19 mouse cellular contexts compared by ENCODE assay signal in the genomic region with DNA sequence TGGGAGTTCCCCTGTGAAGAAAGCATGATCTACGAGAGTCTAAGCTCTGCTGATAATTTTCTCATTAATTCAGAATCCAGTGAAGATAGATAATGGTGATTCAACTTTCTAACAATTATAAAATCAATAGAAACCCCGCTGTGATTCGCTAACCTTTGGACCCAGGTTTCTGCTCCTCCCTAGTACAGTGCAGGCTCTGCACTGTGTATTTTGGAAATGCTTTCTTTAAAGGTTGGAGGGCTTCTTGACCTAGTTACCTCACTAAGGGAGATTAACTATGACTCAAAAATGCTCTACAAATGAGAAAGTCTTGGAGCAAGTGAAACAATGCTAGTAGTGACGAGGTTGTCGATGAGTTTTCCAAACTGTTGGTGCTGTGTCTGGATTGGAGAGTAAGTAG.
"Had no signal": no experiment of that assay in that cellular context is flagged by ENCODE, and none has a peak within 500 bp of the region (broad histone marks: within the 10 kb centered on the region; RNA-seq: fewer than 3 reads in every experiment).

No protein-coding gene starts in this region.

- H3K36me3 ChIP-seq: hindbrain, embryonic 13.5 days; limb, embryonic 13.5 days; midbrain, embryonic 10.5 days; neural tube, embryonic 12.5 days had no signal

- H3K27ac ChIP-seq: hindbrain, embryonic 13.5 days; hindbrain, postnatal 0 days; layer of hippocampus, adult 2 months; limb, embryonic 13.5 days; liver, embryonic 14.5 days; midbrain, embryonic 10.5 days; neural tube, embryonic 12.5 days had no signal

- H3K4me2 ChIP-seq: hindbrain, embryonic 13.5 days; limb, embryonic 13.5 days; lung, embryonic 14.5 days; neural tube, embryonic 12.5 days had no signal

- H3K27me3 ChIP-seq: hindbrain, embryonic 13.5 days; limb, embryonic 13.5 days; neural tube, embryonic 12.5 days had no signal

- H3K4me3 ChIP-seq: hindbrain, embryonic 13.5 days; layer of hippocampus, adult 2 months; limb, embryonic 13.5 days; midbrain, embryonic 10.5 days; myocyte; neural tube, embryonic 12.5 days had no signal

- DNase-seq: kidney, adult 11 months; kidney, adult 9 months; kidney, postnatal 10 days; kidney, postnatal 4 days; left cerebral cortex, postnatal 4 days; lung, embryonic 14.5 days; lung, postnatal 4 days; midbrain, embryonic 14.5 days; retina, postnatal 1 day; right cerebral cortex, postnatal 14 days; thymus, postnatal 36 days had no signal

- H3K9ac ChIP-seq: hindbrain, embryonic 13.5 days; limb, embryonic 13.5 days; liver, embryonic 14.5 days; lung, embryonic 14.5 days; neural tube, embryonic 12.5 days had no signal

- H3K9me3 ChIP-seq: hindbrain, embryonic 13.5 days; limb, embryonic 13.5 days; midbrain, embryonic 10.5 days; neural tube, embryonic 12.5 days had no signal

- ATAC-seq: hindbrain, postnatal 0 days had no signal
